Mouse (Mus musculus): ENCODE results near the gene March10.

The March10 gene

GRCm38 (mm10) chr11:105353891-105354280 lies 102.6 kb downstream of the March10 start:
- DNase-seq (ENCODE audit: low read depth, low spot score), result no peak

- peak; percentile 100 for DNase-seq (ENCODE audit: low read depth, low spot score)
These were observed 103.3 kb downstream of the March10 start for GRCm38 (mm10) chr11:105352954-105353890.

- DNase-seq (ENCODE audit: low read depth, low spot score), result no peak
These were observed 104.4 kb downstream of the March10 start for GRCm38 (mm10) chr11:105352152-105352551.

GRCm38 (mm10) chr11:105350643-105351042 lies 105.9 kb downstream of the March10 start:
- no peak for DNase-seq (ENCODE audit: low read depth, low spot score)

GRCm38 (mm10) chr11:105349780-105350324 lies 106.7 kb downstream of the March10 start:
- DNase-seq (ENCODE audit: low read depth, low spot score), result no peak

- DNase-seq (ENCODE audit: low read depth, low spot score), result no peak
These were observed 108.0 kb downstream of the March10 start for GRCm38 (mm10) chr11:105348495-105348982.

- DNase-seq (ENCODE audit: low read depth, low spot score), result peak; percentile 94
These were observed 109.1 kb downstream of the March10 start for GRCm38 (mm10) chr11:105347162-105348161.

- peak; percentile 60 for DNase-seq (ENCODE audit: low read depth, low spot score)
These were observed 111.3 kb downstream of the March10 start for GRCm38 (mm10) chr11:105345284-105345683.

GRCm38 (mm10) chr11:105338596-105339390 lies 117.7 kb downstream of the March10 start:
- no peak for DNase-seq (ENCODE audit: low read depth, low spot score)

GRCm38 (mm10) chr11:105333867-105334670 lies 122.5 kb downstream of the March10 start:
- no peak for DNase-seq (ENCODE audit: low read depth, low spot score)

- DNase-seq (ENCODE audit: low read depth, low spot score), result peak; percentile 73
These were observed 124.1 kb downstream of the March10 start for GRCm38 (mm10) chr11:105332468-105332867.

- DNase-seq (ENCODE audit: low read depth, low spot score), result no peak
These were observed 124.8 kb downstream of the March10 start for GRCm38 (mm10) chr11:105331732-105332131.

GRCm38 (mm10) chr11:105331129-105331528 lies 125.4 kb downstream of the March10 start:
- DNase-seq (ENCODE audit: low read depth, low spot score), result no peak

GRCm38 (mm10) chr11:105329962-105330361 lies 126.6 kb downstream of the March10 start:
- DNase-seq (ENCODE audit: low read depth, low spot score), result peak; percentile 47

- DNase-seq (ENCODE audit: low read depth, low spot score), result no peak
These were observed 129.4 kb downstream of the March10 start for GRCm38 (mm10) chr11:105327101-105327500.

- DNase-seq (ENCODE audit: low read depth, low spot score), result no peak
These were observed 133.0 kb downstream of the March10 start for GRCm38 (mm10) chr11:105323530-105323929.

GRCm38 (mm10) chr11:105321090-105321489 lies 135.4 kb downstream of the March10 start:
- no peak for DNase-seq (ENCODE audit: low read depth, low spot score)

GRCm38 (mm10) chr11:105317769-105318168 lies 138.8 kb downstream of the March10 start:
- DNase-seq (ENCODE audit: low read depth, low spot score), result peak; percentile 38

GRCm38 (mm10) chr11:105316121-105316520 lies 140.4 kb downstream of the March10 start:
- no peak for DNase-seq (ENCODE audit: low read depth, low spot score)

- DNase-seq (ENCODE audit: low read depth, low spot score), result no peak
These were observed 141.2 kb downstream of the March10 start for GRCm38 (mm10) chr11:105315296-105315695.

Data from brain, adult 2 months (tissue).